Mouse (Mus musculus) liver, adult 2 months (tissue): Measurements from ENCODE around the gene Zfp248.

ENCODE experiments used
- CTCF ChIP-seq: fragments of 200-500 bp; IDR thresholded peaks from 2 replicates; pipeline ENCODE4 v1.5.1; 2011; ENCODE audit warnings: low read depth, low read length, control low read depth
- POLR2A ChIP-seq: fragments of 200-500 bp; IDR thresholded peaks from 2 replicates; pipeline ENCODE4 v1.6.1; 2011; ENCODE audit warnings: low read length, control low read depth; ENCODE audit not compliant: insufficient read depth; ENCODE audit errors: extremely low read depth

DNA sequence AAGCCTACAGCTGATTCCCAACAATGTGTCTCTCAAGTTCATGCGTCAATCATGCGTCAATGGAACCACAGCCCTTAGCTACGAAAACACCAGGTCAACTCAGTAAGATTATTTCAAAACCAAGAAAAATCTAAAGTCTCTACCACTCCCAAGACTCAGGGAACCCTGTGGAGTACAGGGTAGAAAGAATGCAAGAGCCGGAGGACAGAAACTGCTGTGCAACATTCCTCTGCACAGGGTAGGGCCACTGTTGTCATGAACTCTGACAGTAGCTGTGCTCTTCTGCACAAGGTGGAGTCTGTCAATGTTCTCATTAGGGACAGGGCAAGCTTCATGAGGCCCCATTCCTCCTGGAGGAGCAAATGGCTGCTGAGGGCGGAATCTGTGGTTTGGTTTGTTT is 46.8 kb downstream of the Zfp248 start:
- TF ChIP-seq POLR2A: no peak
- TF ChIP-seq CTCF: no peak
